Mouse (Mus musculus): ENCODE measurements at regions not wholly inside any gene's neighbourhood (a gene's known extent, or its start where the extent isn't known, plus 50 kb on each side); places are given as distances from the start of the nearest gene placed in this dataset.

GRCm38 (mm10) chr15:59171120-59171519, 282.0 kb downstream of the Gm49356 start:
- no peak for DNase-seq

GRCm38 (mm10) chr15:59173452-59174245, 284.6 kb downstream of the Gm49356 start:
- no peak for DNase-seq

GRCm38 (mm10) chr15:59174246-59174751, 285.2 kb downstream of the Gm49356 start:
- peak; percentile 60 for DNase-seq

DNA sequence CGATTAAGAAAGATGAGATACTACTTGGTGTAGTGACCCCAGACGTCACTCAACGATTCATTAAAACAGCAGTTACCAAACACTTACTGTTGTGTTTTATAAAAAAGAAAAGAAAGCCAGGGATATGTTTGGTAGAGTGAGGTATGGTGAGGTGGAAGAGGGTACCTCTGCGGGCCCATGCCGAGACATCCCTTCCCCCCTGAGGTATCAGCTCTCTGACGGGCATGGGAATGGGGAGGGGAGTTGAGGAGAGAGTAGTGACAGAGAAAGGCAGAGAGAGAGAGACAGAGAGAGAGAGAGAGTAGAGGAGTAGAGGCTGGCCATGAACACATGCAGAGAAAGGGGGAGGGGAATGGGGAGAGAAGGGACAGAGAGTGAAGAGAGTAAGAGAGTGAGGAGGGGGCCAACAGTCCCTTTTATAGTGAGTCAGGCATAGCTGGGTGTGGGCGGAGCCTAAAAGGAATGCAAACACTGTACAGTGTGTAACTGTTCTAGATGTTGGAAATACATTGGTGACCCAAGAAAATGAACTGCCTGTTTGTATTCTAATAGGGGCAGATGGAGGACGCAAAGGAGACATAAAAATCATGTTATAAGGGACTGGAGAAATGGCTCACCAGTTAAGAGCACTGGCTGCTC, 285.9 kb downstream of the Gm49356 start:
- DNase-seq = no peak

DNA sequence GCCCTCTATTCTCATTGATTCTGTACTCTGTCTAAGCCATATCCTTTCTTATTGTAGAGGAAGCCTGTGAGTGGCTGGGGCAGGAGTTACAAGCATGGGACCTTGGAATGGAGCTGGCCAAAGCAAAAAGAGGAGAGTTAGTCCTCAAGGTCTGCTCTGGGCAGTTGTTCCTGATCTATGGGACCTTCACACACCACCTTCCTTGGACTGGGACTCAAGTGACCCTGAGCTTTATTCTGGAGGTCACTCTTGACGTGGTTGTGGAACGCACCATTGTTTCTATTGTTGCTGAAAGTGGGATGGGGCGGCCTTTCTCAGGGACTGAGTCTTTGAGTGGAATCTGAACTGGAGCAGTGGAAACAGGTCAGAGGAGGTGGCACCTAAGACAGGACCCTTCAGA, 291.0 kb downstream of the Gm49356 start:
- DNase-seq = no peak

GRCm38 (mm10) chr15:59184461-59184860, 295.4 kb downstream of the Gm49356 start:
- no peak for DNase-seq

DNA sequence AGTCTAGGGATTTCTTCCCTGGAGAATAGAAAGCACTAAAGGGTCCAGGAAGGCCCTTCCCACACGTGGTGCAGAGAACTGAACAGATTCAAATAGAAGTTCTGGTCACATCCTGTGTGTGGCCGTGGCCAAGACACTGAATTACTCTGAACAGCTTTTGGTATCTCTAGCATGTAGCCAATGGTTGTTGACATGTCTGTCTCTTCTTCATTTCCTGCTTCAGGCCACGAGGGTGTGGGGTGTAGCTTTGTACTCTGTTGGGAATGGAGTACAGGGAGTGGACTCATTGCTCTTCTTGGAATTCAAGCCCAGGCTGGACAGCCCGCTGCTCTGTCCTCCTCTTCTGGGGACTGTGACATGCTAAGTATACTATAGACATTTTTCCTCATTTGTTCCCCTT, 298.5 kb downstream of the Gm49356 start:
- DNase-seq = no peak

GRCm38 (mm10) chr15:59188371-59188770, 299.3 kb downstream of the Gm49356 start:
- peak; percentile 79 for DNase-seq

GRCm38 (mm10) chr15:59190511-59190910, 301.4 kb downstream of the Gm49356 start:
- no peak for DNase-seq

DNA sequence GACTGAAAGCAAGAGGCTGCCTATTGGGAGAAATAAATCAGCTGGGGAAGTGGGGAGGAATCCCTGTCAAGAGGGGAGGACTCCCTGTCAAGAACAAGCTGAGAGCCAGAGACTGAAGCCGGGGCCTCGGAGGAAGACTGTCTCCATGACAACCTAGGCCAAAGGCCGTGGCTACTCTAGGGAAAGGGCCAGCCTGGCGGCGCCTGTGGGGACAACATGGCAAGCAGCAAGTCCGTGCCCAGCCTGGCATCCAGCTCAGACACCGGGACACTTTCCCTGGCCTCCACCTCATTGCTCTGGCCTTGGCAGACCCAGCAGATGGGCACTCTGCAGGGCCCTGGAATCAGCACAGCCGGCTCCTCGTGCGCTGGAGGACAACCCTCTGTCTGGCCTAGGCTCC, 305.3 kb downstream of the Gm49356 start:
- DNase-seq = peak; percentile 78

DNA sequence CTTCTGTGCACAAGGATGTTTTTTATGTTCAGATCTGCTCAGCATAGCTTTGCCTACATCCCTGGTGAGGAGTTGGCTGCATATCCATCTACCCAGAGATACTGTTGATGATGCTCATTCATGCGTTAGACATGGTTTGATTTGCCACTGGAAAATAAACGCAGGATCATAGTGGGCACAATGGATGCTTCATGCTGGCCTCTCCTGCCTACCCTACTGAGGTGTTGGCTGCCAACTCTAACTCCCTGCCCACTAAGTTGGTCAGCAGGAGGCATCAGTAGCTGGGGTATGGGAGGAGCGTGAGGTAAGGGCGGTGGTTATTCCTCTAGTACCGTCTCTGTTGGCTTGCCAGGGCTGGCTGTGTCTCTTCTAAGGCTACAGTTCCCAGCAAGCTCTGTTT, 307.3 kb downstream of the Gm49356 start:
- no peak for DNase-seq

DNA sequence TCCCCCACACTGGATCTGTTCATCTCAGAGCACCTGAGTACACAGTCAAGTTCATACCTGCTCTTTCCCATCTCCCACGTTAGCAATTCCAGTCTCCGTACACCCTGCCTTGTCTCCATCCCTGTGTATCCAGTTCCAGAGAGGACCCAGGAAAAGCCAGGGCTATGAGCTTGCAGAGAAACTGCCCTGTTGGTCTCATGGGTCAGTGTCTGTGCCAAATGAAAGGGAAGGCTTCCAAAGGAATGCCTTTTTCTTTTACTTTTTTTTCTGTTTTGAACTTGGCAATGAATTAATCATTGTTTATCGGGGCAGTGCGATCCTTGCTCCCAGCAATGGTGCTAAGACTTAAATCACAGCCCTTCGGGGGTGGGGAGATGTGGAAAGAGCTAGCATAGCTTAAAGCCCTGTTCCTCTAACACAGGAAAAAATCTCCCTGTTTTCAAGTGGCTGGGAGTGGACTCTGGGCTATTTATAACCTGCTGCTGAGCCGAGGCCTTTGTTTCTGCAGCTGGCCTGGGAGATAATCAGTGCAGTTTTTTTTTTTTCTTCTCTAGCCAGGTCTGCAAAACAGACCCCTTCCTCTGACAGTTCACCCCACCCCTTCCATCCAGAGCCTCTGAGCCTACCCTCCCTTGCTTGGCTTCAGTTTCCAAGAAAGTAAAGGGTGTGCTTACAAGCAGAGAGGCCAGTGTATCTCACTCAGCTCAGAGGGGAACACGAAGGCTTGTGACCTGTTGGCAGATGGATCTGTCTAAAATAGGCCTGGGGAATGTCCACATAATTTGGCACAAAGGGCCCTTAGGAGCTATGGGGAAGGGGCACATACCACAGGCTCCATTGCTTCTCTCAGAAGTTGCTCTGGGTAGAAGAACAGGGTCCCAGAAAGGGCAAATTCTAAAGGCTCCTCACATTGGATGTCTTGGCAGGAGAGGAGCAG, 308.6 kb downstream of the Gm49356 start:
- DNase-seq = peak; percentile 88

DNA sequence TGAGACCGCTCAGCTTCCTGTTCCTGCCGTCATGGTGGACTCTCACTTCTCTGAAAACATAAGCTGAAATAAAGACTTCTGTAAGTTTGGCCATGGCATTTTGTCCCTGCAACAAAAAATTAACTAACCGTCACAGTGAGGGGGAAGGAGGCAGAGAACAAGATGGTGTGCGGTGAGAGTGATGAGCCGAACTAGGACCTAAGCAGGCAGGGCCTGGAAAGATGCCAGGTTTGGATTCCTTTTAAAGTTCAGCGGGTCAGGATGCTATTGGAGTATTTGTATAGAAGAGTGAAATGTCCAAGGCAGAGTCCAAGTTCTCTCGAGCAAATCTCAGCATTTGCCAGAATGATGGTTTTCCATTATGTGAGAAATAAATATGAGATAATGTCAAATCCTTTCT, 312.3 kb downstream of the Gm49356 start:
- no peak for DNase-seq

DNA sequence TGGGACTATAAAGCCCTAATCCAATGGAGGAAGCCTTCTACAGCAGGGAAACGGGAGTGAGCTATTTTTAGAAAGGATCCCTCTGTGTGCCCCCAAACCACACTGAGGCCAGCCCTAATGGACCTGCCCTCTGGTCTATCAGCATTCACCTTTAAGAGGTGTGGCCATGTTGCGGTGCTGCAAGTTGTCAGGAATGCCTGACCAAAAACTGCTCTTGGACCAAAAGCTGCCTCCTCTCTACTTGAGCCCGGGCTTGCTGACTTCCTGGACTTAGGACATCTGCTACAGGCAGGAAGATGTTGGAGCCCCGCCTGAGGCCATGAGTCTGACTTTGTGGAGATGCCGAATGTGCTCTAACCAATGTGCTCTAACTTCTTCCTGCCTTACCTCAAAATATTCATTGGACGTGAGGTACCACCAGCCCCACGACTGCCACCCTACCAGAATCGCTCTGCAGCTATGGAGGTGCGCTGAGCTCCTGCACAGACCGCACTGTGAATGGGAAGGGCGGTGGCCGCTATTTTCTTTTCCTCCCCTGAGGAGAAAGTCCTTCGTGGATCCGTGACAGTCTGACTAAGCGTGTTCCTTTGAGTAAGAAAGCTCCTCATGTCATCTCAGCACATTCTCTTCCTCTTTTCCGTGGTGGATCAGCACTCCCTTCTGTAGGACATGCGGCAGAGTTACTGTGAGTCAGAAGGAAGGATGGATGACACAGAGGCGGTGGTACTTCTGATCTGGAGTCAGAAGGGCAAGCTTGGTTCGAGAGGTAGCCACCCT, 313.0 kb downstream of the Gm49356 start:
- DNase-seq = no peak

DNA sequence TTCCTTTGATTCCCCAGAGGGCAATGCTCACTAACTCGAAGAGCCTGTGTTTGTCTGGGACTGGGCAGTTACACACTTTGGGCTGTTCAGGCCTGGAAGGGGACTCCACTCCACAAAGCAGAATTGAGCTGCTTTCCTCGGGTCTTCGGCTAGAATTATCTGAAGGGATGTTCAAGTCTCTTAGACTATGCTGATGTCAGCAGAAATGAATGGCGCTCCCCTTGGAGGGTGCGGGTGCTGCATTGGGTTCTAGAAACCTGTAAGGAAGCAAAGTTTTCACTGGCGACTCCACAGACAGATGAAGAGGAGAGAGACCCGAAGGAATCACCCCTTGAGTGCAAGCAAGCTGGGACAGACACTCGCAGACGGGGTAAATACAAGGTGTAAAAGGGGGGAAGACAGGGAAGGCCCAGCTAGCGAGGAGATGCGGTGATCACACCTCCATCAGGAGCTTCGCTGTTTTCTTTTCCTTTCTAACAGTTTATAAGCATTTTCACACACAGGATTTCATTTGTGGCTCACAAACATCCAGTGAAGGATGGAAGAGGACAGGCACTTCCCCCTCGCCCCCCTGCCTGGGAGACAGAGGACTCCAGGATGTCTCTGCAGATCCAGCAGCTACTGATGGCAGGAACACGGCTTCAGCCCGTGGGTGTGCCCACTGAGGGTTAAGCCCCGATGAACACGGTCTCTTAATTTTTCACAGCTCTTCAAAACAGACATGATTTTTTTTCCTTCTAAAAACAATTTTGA, 314.2 kb downstream of the Gm49356 start:
- no peak for DNase-seq

- DNase-seq = no peak
Observed at GRCm38 (mm10) chr15:59203850-59204625, 314.9 kb downstream of the Gm49356 start.

DNA sequence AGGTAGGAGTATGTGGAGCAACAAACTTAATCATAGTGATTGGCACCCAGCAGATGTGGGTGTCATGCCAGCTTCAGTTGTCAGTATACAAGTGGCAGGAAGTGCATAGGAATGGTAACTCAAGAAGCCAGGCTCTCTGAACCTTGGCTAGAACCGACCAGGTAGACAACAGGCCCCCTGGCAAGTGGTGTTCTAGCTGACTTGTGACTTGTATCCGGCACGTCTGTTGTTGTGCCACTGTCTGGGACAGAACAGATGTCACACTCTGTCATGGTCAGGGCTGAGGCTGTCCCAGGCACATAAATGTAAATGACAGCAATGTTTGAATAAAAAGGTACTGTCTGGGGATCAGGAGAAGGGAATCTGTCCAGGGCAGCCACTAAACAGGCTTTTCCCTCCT, 316.0 kb downstream of the Gm49356 start:
- no peak for DNase-seq

DNA sequence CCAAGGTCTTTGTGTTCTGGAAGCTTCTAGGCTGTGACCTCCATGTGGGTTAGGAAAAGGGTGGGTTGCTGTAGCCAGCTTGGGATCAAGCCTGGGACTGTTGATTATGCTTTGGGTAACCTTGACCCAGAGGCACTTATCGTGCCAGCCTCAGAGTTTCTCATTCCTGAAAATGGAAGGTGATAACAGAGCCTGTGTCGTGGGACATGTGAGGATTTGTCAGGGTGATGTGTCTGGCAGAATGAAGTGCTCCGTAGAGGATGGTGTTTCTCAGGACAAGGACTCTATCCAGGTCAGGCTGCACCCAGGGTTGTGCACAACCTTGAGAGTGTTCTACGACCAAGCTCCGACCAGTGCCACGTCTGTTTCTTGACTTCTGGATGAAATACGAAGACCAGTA, 316.4 kb downstream of the Gm49356 start:
- no peak for DNase-seq

DNA sequence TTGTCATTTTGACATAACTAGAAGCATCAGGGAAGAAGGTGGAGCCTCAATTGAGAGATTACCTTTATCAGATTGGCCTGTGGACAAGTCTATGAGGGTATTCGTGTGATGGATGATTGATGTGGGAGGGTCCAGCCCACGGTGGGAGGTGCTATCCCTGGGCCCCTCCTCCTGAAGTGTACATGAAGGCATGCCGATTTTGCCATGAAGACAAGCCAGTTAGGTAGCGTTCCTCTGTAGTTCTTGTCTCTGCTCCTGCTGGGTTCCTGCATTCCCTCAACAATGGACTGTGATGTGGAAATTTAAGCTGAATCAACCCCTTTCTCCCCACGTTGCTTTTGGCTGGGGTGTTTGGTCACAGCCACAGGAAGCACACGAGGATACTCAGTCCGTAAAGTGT, 317.5 kb downstream of the Gm49356 start:
- DNase-seq = no peak

- no peak for DNase-seq
Observed at GRCm38 (mm10) chr15:59207976-59208375, 318.9 kb downstream of the Gm49356 start.

DNA sequence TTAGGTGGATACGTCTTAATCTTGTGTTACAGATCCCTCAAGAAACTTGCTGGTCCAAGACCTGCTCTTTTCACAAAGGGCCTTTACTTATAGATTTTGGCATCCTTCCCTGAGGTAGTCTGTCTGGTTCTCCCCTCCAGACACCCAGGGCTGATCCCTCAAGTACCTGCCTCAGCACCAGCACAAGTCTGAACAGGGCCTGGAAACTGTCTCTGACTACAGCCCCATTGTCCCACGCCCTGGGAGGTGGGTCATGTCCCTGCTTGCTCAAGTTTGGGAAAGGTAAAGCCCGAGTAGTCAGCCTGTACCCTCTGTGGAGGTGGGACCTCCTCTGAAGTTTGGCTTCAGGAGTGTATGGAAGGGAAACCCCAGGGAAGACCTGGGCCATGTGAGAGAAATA, 323.3 kb downstream of the Gm49356 start:
- no peak for DNase-seq
